Comparison of ENCODE assay signal across 8 mouse cellular contexts in the genomic region with DNA sequence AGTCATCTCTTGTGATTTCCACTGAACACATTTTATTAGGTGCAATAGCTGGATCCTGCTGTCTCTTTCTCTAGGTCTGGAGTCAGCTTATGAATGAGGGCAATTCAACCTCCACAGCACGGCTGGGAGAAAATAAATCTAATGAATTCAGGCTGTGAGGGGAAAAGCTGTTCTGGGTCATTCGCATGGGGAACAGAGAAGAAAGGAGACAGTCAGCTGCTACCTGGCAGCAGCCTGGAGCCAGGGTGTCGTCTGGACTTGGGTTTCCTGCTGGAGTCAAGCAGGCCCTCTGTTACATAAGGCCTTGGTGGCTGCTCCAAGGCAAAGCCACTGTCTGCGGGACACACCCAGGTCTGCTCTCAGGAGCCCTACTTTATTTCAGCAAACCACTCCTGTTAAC.
DNase-seq lines count a peak whose midpoint lies in the region; ATAC-seq lines count a peak whose summit lies in the region.

No protein-coding gene starts in this region.

- 19% methylated on average over 4 of the region's 4 CpGs for WGBS in kidney, embryonic 14.5 days
- 21% methylated on average over 4 of the region's 4 CpGs for WGBS in neural tube, embryonic 11.5 days
- 42% methylated on average over 4 of the region's 4 CpGs for WGBS in forebrain, embryonic 16.5 days

- H3K4me3 ChIP-seq in kidney, embryonic 14.5 days (ENCODE audit: low read length): no peak overlapping the region
- H3K4me3 ChIP-seq in neural tube, embryonic 11.5 days (ENCODE audit: low read depth, low read length): no peak overlapping the region
- no peak overlapping the region for H3K4me3 ChIP-seq in forebrain, embryonic 16.5 days (replicated peaks; ENCODE audit: low read length)

- no peaks in the 10 kb centered on the region for H3K36me3 ChIP-seq in kidney, embryonic 14.5 days (ENCODE audit: control insufficient read depth, insufficient read depth, low read length)
- no peaks in the 10 kb centered on the region for H3K36me3 ChIP-seq in neural tube, embryonic 11.5 days (ENCODE audit: control insufficient read depth, insufficient read depth, low read length)
- H3K36me3 ChIP-seq in forebrain, embryonic 16.5 days (ENCODE audit: control insufficient read depth, insufficient read depth): no peaks in the 10 kb centered on the region

- peak overlapping the region; percentile 42; the same call in 1 of the 2 replicates for H3K27ac ChIP-seq in kidney, embryonic 14.5 days (ENCODE audit: low read depth, low read length)
- no peak overlapping the region for H3K27ac ChIP-seq in neural tube, embryonic 11.5 days (ENCODE audit: low read depth, low read length)
- H3K27ac ChIP-seq in forebrain, embryonic 16.5 days (ENCODE audit: low read length): no peak overlapping the region

- no peaks in the 10 kb centered on the region for H3K9me3 ChIP-seq in kidney, embryonic 14.5 days (ENCODE audit: control insufficient read depth, low read length)
- no peaks in the 10 kb centered on the region for H3K9me3 ChIP-seq in neural tube, embryonic 11.5 days (ENCODE audit: control insufficient read depth, low read length)
- H3K9me3 ChIP-seq in forebrain, embryonic 16.5 days (ENCODE audit: control insufficient read depth, low read length): no peaks in the 10 kb centered on the region

- intact Hi-C loops in heart, postnatal 25 days (cut with DNase I): no loop called here

- ATAC-seq in kidney, embryonic 14.5 days (ENCODE audit: low FRiP score, low TSS enrichment): peak; percentile 32; the same call in 1 of the 2 replicates
- peak; percentile 36 for ATAC-seq in neural tube, embryonic 11.5 days (ENCODE audit: insufficient read depth, low FRiP score, low TSS enrichment)
- no peak for ATAC-seq in forebrain, embryonic 16.5 days

- DNase-seq in kidney, adult 11 months: no peak
- DNase-seq in cerebellum, postnatal 14 days: peak; percentile 27 to 30
- peak; percentile 4 for DNase-seq in heart, postnatal 25 days (ENCODE audit: low spot score)
- peak; percentile 26 for DNase-seq in neural tube, embryonic 11.5 days (ENCODE audit: low spot score)
- DNase-seq in testis, postnatal 10 days (ENCODE audit: low spot score): no peak
- no peak for DNase-seq in frontal cortex, postnatal 25 days (ENCODE audit: low spot score in 2 of 2)

- H3K9ac ChIP-seq in kidney, embryonic 14.5 days (ENCODE audit: low read depth, low read length): no peak overlapping the region
- H3K9ac ChIP-seq in neural tube, embryonic 11.5 days (ENCODE audit: low read length): no peak overlapping the region
- H3K9ac ChIP-seq in forebrain, embryonic 16.5 days (replicated peaks; ENCODE audit: low read depth, low read length): no peak overlapping the region

- H3K27me3 ChIP-seq in kidney, embryonic 14.5 days (ENCODE audit: control insufficient read depth, insufficient read depth, low read length): no peaks in the 10 kb centered on the region
- H3K27me3 ChIP-seq in neural tube, embryonic 11.5 days (ENCODE audit: control insufficient read depth, insufficient read depth, low read length): no peaks in the 10 kb centered on the region
- H3K27me3 ChIP-seq in forebrain, embryonic 16.5 days (replicated peaks; ENCODE audit: control insufficient read depth, insufficient read depth, low read length): no peaks in the 10 kb centered on the region

- peaks cover 11% of the 10 kb centered on the region; the same call in 1 of the 2 replicates for H3K4me1 ChIP-seq in kidney, embryonic 14.5 days (ENCODE audit: control insufficient read depth, insufficient read depth, low read length)
- H3K4me1 ChIP-seq in neural tube, embryonic 11.5 days (ENCODE audit: control insufficient read depth, insufficient read depth, low read length): peaks cover 6% of the 10 kb centered on the region
- H3K4me1 ChIP-seq in forebrain, embryonic 16.5 days (replicated peaks; ENCODE audit: control insufficient read depth, insufficient read depth, low read length): peaks cover 2% of the 10 kb centered on the region; the same call in 1 of the 2 replicates

- H3K4me2 ChIP-seq in kidney, embryonic 14.5 days (replicated peaks; ENCODE audit: low read depth, low read length): no peak overlapping the region
- H3K4me2 ChIP-seq in neural tube, embryonic 11.5 days (ENCODE audit: low read depth): no peak overlapping the region
- H3K4me2 ChIP-seq in forebrain, embryonic 16.5 days (ENCODE audit: low read length): no peak overlapping the region

Comparison
In these comparisons a context has a peak if more than half of its experiments do, and no peak if none do; other contexts are left out.
1. DNase-seq: peak in cerebellum, postnatal 14 days (2 of 2), heart, postnatal 25 days (single experiment) and neural tube, embryonic 11.5 days (single experiment); none in kidney, adult 11 months (single experiment), testis, postnatal 10 days (single experiment) and frontal cortex, postnatal 25 days (0 of 2).